Mouse (Mus musculus): ENCODE data around the gene Schip1. TPM values are rescaled to one million over a fixed set of nuclear protein-coding genes. Genes with fewer than 3 reads are reported as not detected.

Gene Schip1
- polyA plus RNA-seq, 1 experiment: 29.5 TPM

DNA sequence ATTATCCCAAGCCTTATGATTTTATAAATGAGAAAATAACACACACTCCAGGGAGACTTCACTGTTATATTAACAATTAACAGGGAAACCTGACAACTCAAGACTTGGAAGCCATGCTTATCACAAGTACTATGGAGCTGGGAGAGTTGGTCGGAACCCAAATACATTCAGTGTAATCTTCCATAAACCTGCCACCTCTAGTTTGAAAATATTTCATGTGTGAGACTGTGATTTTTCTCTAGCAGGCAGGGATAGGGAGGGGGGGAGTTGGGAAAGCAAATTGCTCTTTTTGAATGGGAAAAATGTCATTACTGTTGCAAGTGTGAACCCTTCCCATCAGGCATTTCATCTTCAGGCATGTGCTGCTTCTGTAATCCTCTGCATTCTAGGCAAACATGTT lies 132.3 kb downstream of the Schip1 start:
- Histone ChIP-seq H3K4me1 (ENCODE audit: control insufficient read depth, insufficient read depth, low read length) (no peaks in the 10 kb centered on the region), H3K4me3 (replicated peaks; ENCODE audit: extremely low read depth, low read depth, low read length) (no peak overlapping the region)
- no peak for DNase-seq
- WGBS: 86% methylated on average over 1 of the region's 1 CpGs
- TF ChIP-seq POLR2A (IDR thresholded peaks at IDR 0.05; ENCODE audit: borderline replicate concordance, extremely low read depth, low read depth, low read length): no peak
- no peak for TF ChIP-seq CTCF (IDR thresholded peaks at IDR 0.05; ENCODE audit: insufficient read depth, low read length)

DNA sequence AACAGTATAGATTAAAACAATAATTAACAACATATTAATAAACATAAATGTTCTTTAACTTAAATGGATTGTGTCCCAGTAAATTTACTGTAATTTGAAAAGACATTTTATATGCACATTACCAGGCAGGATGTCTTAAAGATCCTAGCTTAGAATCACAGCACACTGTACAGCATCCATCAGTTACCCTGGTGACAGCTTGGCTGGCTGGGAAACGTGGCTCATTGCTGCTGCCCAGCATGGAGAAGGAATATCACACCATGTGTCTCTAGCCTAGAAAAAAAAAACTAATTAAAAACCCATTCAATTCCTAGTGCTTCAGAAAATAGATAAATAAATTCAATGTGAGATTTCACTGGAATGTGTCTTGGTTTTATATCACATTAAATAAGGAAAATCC lies 136.6 kb downstream of the Schip1 start:
- no peak for DNase-seq
- Histone ChIP-seq H3K4me3 (replicated peaks; ENCODE audit: extremely low read depth, low read depth, low read length) (no peak overlapping the region), H3K4me1 (ENCODE audit: control insufficient read depth, insufficient read depth, low read length) (no peaks in the 10 kb centered on the region)
- TF ChIP-seq CTCF (IDR thresholded peaks at IDR 0.05; ENCODE audit: insufficient read depth, low read length) (no peak), POLR2A (IDR thresholded peaks at IDR 0.05; ENCODE audit: borderline replicate concordance, extremely low read depth, low read depth, low read length) (no peak)
- WGBS: 31% methylated on average over 1 of the region's 1 CpGs

DNA sequence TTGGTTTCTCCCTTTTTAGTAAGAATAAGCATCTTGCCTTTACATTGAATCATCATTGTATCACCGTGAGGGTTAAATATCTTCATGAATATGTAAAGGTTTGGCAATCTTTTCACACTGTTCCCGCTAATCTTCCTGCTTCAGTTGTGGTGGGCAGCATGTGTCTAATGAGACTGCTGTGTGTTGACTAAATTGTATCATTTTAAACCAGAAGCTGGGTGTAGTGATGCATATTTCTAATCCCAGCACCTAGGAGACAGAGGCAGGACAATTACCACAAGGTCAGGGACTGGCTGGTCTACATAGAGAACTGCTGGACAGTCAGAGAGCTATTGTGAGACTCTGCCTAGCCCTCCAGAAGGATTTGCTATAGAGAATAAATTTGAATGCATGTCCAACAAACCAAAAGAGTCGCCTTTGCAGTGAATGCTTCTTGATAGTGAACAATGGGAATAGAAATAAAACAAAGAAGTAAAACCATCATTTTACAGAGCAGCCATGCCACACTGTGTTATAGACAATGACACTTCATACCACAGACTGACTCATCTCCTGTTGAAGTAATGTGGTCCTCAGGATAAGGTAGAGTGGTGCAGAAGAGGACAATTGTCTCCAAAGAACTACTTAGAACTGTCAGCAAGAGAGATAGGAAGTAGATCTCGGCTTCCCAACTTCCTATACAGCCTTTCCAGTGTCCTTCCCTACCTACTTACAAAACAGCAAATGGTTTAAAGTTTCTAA lies 137.7 kb downstream of the Schip1 start:
- Histone ChIP-seq H3K4me3 (replicated peaks; ENCODE audit: extremely low read depth, low read depth, low read length) (no peak overlapping the region), H3K4me1 (ENCODE audit: control insufficient read depth, insufficient read depth, low read length) (no peaks in the 10 kb centered on the region)
- 66% methylated on average over 4 of the region's 4 CpGs for WGBS
- DNase-seq: no peak
- no peak for TF ChIP-seq CTCF (IDR thresholded peaks at IDR 0.05; ENCODE audit: insufficient read depth, low read length)
- TF ChIP-seq POLR2A (IDR thresholded peaks at IDR 0.05; ENCODE audit: borderline replicate concordance, extremely low read depth, low read depth, low read length): no peak

DNA sequence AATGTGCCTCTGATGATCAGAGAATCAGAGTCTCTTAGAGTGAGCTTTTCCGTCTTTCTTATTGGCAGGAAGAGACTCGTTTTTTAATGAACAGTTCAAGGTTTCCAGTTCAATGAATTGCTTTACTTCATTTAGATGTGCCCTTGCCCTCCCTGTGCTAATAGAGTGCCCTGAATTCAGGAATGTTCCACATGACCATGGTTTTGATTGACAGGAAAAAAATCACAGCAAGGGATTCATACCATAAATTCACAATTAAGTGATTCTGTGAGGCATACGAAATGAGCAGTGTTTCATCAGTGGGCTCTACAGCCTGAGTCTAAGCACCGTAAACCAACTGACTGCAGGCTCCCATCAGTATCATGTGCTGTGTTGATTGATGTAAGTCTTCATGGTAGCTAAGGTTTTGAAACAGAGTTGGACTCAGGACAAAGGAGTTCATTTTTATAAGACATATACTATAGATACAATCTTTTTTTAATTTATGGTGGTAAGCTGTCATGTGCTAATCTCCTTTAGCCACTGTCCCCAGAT lies 139.4 kb downstream of the Schip1 start:
- DNase-seq: no peak
- Histone ChIP-seq H3K4me3 (replicated peaks; ENCODE audit: extremely low read depth, low read depth, low read length) (no peak overlapping the region), H3K4me1 (ENCODE audit: control insufficient read depth, insufficient read depth, low read length) (no peaks in the 10 kb centered on the region)
- WGBS: 67% methylated on average over 4 of the region's 4 CpGs
- no peak for TF ChIP-seq POLR2A (IDR thresholded peaks at IDR 0.05; ENCODE audit: borderline replicate concordance, extremely low read depth, low read depth, low read length)
- TF ChIP-seq CTCF (IDR thresholded peaks at IDR 0.05; ENCODE audit: insufficient read depth, low read length): no peak

DNA sequence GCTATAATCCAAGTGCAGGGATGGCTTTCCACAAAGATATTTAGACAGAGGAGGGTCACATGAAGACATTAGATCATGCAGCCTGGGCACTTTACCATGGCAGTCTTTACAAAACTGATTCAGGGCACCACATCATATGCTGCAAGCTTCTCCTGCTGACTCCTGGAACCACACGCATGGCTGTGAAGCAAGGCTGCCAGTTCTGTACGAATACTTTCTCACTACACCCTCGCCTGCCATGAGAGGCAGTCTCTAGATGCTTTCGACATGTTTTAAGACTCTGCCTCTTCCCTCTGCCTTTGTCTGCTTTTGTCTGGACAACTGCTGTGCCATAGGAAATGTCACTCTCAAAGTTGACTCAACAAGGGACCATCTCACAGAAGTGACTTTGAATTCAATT lies 145.8 kb downstream of the Schip1 start:
- DNase-seq: no peak
- 81% methylated on average over 4 of the region's 4 CpGs for WGBS
- Histone ChIP-seq H3K4me1 (ENCODE audit: control insufficient read depth, insufficient read depth, low read length) (no peaks in the 10 kb centered on the region), H3K4me3 (replicated peaks; ENCODE audit: extremely low read depth, low read depth, low read length) (no peak overlapping the region)
- TF ChIP-seq CTCF (IDR thresholded peaks at IDR 0.05; ENCODE audit: insufficient read depth, low read length): no peak
- no peak for TF ChIP-seq POLR2A (IDR thresholded peaks at IDR 0.05; ENCODE audit: borderline replicate concordance, extremely low read depth, low read depth, low read length)

DNA sequence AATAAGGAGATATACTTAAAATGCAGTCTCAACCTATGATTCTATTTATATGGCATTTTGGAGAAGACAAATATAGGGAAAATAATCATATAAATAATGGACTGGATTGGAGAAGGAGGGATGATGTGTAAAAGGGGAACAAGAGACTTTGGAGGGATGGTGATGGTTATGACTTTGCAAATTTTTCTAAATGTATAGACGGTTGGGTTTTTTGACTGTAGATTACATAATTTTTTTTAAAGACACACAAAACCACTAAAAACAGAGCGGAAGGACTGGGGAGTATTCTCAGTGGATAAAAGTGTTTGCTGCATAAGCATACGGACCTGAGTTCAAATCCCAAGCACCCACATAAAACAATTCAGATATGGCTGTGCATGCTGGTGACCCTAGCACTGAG lies 156.8 kb downstream of the Schip1 start:
- Histone ChIP-seq H3K4me1 (ENCODE audit: control insufficient read depth, insufficient read depth, low read length) (no peaks in the 10 kb centered on the region), H3K4me3 (replicated peaks; ENCODE audit: extremely low read depth, low read depth, low read length) (no peak overlapping the region)
- TF ChIP-seq CTCF (IDR thresholded peaks at IDR 0.05; ENCODE audit: insufficient read depth, low read length): no peak
- TF ChIP-seq POLR2A (IDR thresholded peaks at IDR 0.05; ENCODE audit: borderline replicate concordance, extremely low read depth, low read depth, low read length): no peak
- 80% methylated on average over 3 of the region's 3 CpGs for WGBS
- no peak for DNase-seq

DNA sequence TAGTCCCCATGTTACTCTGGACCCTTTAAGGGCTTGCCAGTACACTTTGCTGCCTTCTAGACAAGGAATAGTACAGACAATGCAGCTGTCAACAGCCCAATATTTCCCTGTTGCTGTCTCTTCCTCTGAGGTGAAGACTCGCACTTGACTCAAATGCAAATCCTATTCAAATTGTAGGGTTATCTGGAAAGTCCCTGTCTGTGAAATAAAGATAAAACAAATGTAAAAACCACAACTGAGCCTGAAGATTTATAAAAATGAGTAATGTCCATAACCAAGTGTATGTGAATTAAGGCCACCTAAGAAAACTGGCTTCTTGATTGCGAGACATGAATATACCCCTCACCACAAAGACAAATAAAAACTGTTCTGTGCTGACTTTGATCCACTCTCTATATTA lies 175.3 kb downstream of the Schip1 start:
- H3K4me3 ChIP-seq (replicated peaks; ENCODE audit: extremely low read depth, low read depth, low read length): no peak overlapping the region
- no peaks in the 10 kb centered on the region for H3K4me1 ChIP-seq (ENCODE audit: control insufficient read depth, insufficient read depth, low read length)
- TF ChIP-seq CTCF (IDR thresholded peaks at IDR 0.05; ENCODE audit: insufficient read depth, low read length) (no peak), POLR2A (IDR thresholded peaks at IDR 0.05; ENCODE audit: borderline replicate concordance, extremely low read depth, low read depth, low read length) (no peak)
- 93% methylated on average over 2 of the region's 2 CpGs for WGBS
- no peak for DNase-seq

DNA sequence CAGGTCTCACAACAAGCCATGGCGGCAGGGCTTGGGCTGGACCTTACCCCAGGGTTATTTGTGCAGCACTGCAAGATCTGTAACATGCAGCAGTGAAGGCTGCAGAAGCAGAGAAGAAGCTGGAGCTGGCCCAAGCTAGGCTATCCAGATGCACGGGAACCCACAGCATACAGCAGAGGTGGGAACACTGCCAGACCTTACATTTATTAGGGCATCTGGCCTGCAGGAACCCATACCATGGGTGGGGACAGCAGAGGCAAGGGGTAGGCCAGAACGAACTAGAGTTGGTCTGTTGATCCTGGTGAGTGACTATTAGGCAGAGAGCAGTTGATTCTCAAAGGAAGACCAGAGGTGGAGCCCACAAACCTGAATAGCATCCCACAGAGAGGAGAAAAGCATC lies 178.6 kb downstream of the Schip1 start:
- H3K4me1 ChIP-seq (ENCODE audit: control insufficient read depth, insufficient read depth, low read length): no peaks in the 10 kb centered on the region; the same call in 1 of the 2 replicates
- no peak overlapping the region for H3K4me3 ChIP-seq (replicated peaks; ENCODE audit: extremely low read depth, low read depth, low read length)
- no peak for TF ChIP-seq CTCF (IDR thresholded peaks at IDR 0.05; ENCODE audit: insufficient read depth, low read length)
- TF ChIP-seq POLR2A (IDR thresholded peaks at IDR 0.05; ENCODE audit: borderline replicate concordance, extremely low read depth, low read depth, low read length): no peak
- WGBS: 71% methylated on average over 3 of the region's 3 CpGs
- no peak for DNase-seq

DNA sequence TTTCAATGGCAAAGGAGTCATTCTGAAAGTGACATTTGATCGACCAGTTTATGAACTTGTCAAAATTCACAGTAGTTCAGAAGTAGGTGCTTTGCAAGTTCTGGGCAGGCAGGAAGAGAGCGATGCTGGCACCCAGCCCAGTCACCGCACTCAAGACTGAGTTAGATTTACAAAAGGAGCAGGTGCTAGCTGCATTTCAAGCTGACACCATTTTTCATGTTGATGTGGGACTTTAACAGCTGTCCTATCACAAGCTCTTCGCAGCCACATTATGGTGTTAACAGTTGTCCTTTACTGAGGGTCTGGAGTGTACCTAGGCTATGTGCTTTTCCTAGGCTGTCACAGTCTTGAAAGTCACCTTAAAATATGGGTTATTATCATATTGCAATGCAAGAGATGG lies 181.6 kb downstream of the Schip1 start:
- peak; percentile 8 for DNase-seq
- TF ChIP-seq CTCF (IDR thresholded peaks at IDR 0.05; ENCODE audit: insufficient read depth, low read length) (no peak), POLR2A (IDR thresholded peaks at IDR 0.05; ENCODE audit: borderline replicate concordance, extremely low read depth, low read depth, low read length) (no peak)
- 48% methylated on average over 4 of the region's 4 CpGs for WGBS
- H3K4me3 ChIP-seq (replicated peaks; ENCODE audit: extremely low read depth, low read depth, low read length): no peak overlapping the region
- no peaks in the 10 kb centered on the region; the same call in 1 of the 2 replicates for H3K4me1 ChIP-seq (ENCODE audit: control insufficient read depth, insufficient read depth, low read length)

DNA sequence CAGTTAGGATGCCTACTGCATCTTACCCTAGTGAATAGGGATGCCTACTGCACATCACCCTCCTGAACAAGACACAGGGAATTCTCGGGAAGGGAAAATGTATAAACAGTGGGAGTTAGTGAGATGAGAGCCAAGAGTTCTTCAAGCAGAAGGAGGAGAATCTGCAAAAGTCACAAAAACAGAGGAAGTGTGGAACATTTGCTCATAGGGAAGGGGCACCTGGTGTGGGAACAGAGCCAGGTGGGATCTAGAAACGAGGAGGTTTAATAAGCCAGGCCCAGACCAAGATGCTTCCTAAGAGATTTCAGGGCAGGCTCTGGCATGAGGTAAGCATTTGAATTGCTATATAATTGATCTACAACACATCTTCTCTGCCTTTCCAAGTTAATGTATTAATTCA lies 186.0 kb downstream of the Schip1 start:
- Histone ChIP-seq H3K4me3 (replicated peaks; ENCODE audit: extremely low read depth, low read depth, low read length) (no peak overlapping the region), H3K4me1 (ENCODE audit: control insufficient read depth, insufficient read depth, low read length) (no peaks in the 10 kb centered on the region; the same call in 1 of the 2 replicates)
- TF ChIP-seq POLR2A (IDR thresholded peaks at IDR 0.05; ENCODE audit: borderline replicate concordance, extremely low read depth, low read depth, low read length) (no peak), CTCF (IDR thresholded peaks at IDR 0.05; ENCODE audit: insufficient read depth, low read length) (no peak)
- WGBS: 54% methylated on average over 2 of the region's 2 CpGs
- DNase-seq: no peak

Measured in lung, adult 2 months (tissue).